Mouse (Mus musculus) embryonic facial prominence, embryonic 11.5 days (tissue): ENCODE measurements around the gene Fam198b. TPM values are rescaled to one million over a fixed set of nuclear protein-coding genes. Genes with fewer than 3 reads are reported as not detected.
A peak's percentile ranks its signal among the peaks of the same experiment; 100 is the strongest.

Experiments
- ATAC-seq: fragments of 200-750 bp; cut with Nextera tagmentation; replicated peaks from 2 replicates; pipeline ENCODE4 v1.8.0; 2017; ENCODE audit warnings: low read depth; ENCODE audit not compliant: insufficient number of reproducible peaks, low FRiP score, low TSS enrichment
- DNase-seq: peaks from one replicate; pipeline ENCODE4 v3.0.0-alpha.2; 2015; ENCODE audit warnings: low spot score
- H3K27ac ChIP-seq: fragments of 300-500 bp; sonication (generic); replicated peaks from 2 replicates; pipeline ENCODE4 v1.5.1; 2014; ENCODE audit warnings: mild to moderate bottlenecking, low read depth, low read length, control low read depth
- H3K27me3 ChIP-seq: fragments of 300-500 bp; sonication (generic); 2 replicates; pipeline ENCODE4 v1.6.1; 2014; ENCODE audit warnings: mild to moderate bottlenecking, low read length, moderate library complexity, mixed read lengths; ENCODE audit not compliant: control insufficient read depth, insufficient read depth
- H3K36me3 ChIP-seq: fragments of 300-500 bp; sonication (generic); replicated peaks from 2 replicates; pipeline ENCODE4 v1.6.1; 2014; ENCODE audit warnings: low read depth, mild to moderate bottlenecking, low read length, moderate library complexity, mixed read lengths; ENCODE audit not compliant: control insufficient read depth, insufficient read depth
- H3K4me1 ChIP-seq: fragments of 300-500 bp; sonication (generic); 2 replicates; pipeline ENCODE4 v1.6.1; 2014; ENCODE audit warnings: low read length, mixed read lengths; ENCODE audit not compliant: control insufficient read depth, insufficient read depth
- H3K4me2 ChIP-seq: fragments of 300-500 bp; sonication (generic); 2 replicates; pipeline ENCODE4 v1.6.1; 2014; ENCODE audit warnings: low read depth, mild to moderate bottlenecking, control low read depth, low read length, moderate library complexity
- H3K4me3 ChIP-seq: fragments of 300-500 bp; sonication (generic); 2 replicates; pipeline ENCODE4 v1.5.1; 2014; ENCODE audit warnings: low read depth, low read length, control low read depth
- H3K9ac ChIP-seq: fragments of 300-500 bp; sonication (generic); replicated peaks from 2 replicates; pipeline ENCODE4 v1.6.1; 2014; ENCODE audit warnings: mild to moderate bottlenecking, control low read depth, low read length
- H3K9me3 ChIP-seq: fragments of 300-500 bp; sonication (generic); replicated peaks from 2 replicates; pipeline ENCODE4 v1.6.1; 2016; ENCODE audit warnings: mild to moderate bottlenecking, low read length, inconsistent platforms, mixed read lengths; ENCODE audit not compliant: control insufficient read depth
- WGBS: fragments of 180-500 bp; shearing (Covaris S2); extraction: QIAGEN DNeasy Blood & Tissue Kit; methylation state at CpG from one replicate; pipeline ENCODE4 v1.1.7; 2014; 5-methylcytosine and 5-hydroxymethylcytosine counted together
- polyA plus RNA-seq: library from polyadenylated mRNA; unstranded; fragments of >200 nt; fragmentation: Nextera tagmentation; extraction: Ambion mirVana; gene quantifications from 2 replicates; pipeline ENCODE4 v1.2.1, GENCODE M21; 2014

Fam198b gene
- polyA plus RNA-seq, 1 experiment from 2014 or later, result 3.2 TPM

DNA sequence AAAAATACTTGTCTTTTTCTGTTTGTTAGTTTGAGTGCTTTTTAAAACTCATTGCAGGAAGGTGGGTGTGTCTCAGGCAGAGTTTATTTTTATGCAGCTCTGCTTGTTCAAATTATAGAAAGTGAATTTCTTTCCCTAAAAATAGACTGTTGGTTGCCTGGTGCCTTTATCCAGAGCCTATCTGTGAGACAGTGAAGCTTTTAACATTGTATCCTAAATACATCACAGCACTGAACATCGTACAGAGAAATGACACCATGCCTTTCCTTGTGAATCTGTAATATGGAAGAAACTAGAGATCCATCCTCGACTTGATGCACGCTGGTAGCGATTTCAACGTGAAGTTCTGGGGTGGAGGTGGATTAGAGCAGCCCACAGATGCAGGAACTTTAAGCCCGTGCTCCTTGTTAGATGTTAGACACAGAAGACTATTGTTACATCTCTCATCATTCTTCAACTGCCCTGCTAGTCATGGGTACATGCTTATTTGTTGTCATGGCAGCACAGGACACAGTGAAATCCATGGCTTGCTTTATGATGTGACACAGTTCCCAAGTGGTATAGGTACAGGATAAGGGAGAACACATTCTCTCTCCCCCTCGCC lies 45.9 kb downstream of the Fam198b start:
- Histone ChIP-seq H3K4me2 (no peak overlapping the region), H3K27ac (no peak overlapping the region), H3K4me1 (no peaks in the 10 kb centered on the region), H3K27me3 (no peaks in the 10 kb centered on the region), H3K36me3 (no peaks in the 10 kb centered on the region), H3K9me3 (no peaks in the 10 kb centered on the region), H3K4me3 (no peak overlapping the region), H3K9ac (no peak overlapping the region)
- peak; percentile 75; the same call in 1 of the 2 replicates for ATAC-seq
- DNase-seq, result no peak
- WGBS, result 49% methylated on average over 7 of the region's 7 CpGs

DNA sequence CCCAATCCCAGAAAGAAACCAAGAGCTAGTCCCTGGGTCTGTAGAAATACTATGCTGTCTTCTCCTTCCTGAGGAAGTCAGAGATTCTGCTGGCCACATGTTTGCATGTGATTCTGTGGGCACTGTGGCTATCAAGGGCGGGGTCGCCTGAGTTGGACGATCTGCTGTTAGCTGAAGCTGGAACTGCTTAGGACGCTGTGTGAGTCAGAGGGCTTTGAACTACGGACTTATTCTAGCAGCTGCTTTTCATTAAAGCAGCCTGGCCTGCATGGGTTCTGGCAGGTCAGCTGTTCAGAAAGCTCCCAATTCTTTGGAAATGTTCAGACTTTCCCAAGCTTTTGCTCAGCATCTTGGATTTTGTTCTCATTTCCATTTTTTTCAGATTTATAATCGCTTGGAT lies 51.9 kb downstream of the Fam198b start:
- H3K9ac ChIP-seq, result no peak overlapping the region
- no peak overlapping the region for H3K27ac ChIP-seq
- ATAC-seq (peak; percentile 79), DNase-seq (peak; percentile 76)
- no peak overlapping the region for H3K4me3 ChIP-seq
- no peaks in the 10 kb centered on the region for H3K9me3 ChIP-seq
- WGBS, result 45% methylated on average over 6 of the region's 6 CpGs
- no peaks in the 10 kb centered on the region for H3K4me1 ChIP-seq
- H3K36me3 ChIP-seq, result no peaks in the 10 kb centered on the region
- H3K27me3 ChIP-seq, result no peaks in the 10 kb centered on the region
- H3K4me2 ChIP-seq, result no peak overlapping the region

DNA sequence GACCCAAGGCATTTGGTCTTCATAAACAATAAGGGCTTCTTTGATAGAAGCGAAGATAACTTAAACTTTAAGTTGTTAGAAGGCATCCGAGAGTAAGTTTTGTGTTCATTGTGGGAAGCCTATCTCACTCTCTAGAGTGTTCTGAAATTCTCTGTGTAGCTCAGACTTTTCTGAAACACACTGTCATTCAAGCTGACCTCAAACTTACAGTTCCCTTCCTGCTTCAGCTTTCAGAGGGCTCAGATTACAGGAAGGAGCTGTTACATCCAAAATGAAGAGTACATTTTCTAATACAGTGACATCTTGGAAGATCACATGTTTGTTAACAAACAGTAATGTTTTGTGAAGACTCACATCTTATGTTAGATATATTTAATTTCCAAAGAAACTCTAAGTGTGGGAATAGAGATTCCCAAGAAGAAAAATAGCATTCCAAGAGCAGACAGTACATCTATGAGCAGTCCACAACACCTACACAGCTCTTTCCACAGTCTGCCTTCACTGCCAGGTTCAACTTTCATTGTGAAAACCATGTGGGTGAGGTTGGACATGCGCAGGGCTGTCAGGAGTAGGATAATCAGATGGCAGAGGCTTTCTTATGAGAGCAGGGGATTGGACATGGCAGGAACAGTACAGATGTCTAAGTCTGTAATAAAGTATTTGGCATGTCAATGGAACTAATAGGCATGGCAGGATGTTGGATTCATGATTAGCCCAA lies 52.6 kb downstream of the Fam198b start:
- no peaks in the 10 kb centered on the region for H3K4me1 ChIP-seq
- DNase-seq, result peak; percentile 36
- H3K36me3 ChIP-seq, result no peaks in the 10 kb centered on the region
- ATAC-seq, result no peak
- H3K9me3 ChIP-seq, result no peaks in the 10 kb centered on the region
- H3K4me3 ChIP-seq, result no peak overlapping the region
- no peaks in the 10 kb centered on the region for H3K27me3 ChIP-seq
- no peak overlapping the region for H3K9ac ChIP-seq
- 68% methylated on average over 3 of the region's 3 CpGs for WGBS
- H3K27ac ChIP-seq, result no peak overlapping the region
- H3K4me2 ChIP-seq, result no peak overlapping the region

DNA sequence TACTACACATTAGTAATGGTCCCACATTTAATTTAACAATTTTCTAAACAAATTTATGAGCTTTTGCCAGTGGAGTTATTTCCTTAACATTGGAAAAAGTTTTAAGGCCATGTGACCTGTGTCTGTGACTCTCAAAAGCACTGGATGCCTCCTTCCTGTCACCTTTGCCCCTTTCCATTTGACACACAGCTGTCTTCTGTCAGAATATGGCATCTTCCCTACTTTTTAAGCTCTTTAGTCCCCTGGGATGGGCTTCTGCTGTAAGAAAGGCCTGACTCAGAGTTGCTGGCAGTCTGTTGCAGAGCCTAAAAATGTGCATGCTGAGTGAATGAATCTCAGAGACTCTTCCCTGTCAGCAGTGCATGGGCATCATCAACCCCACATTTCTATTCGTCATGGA lies 63.4 kb downstream of the Fam198b start:
- no peak overlapping the region for H3K4me3 ChIP-seq
- H3K4me2 ChIP-seq, result no peak overlapping the region
- ATAC-seq, result no peak
- no peaks in the 10 kb centered on the region for H3K9me3 ChIP-seq
- H3K27me3 ChIP-seq, result no peaks in the 10 kb centered on the region
- no peaks in the 10 kb centered on the region for H3K36me3 ChIP-seq
- no peak for DNase-seq
- no peak overlapping the region for H3K27ac ChIP-seq
- H3K4me1 ChIP-seq, result no peaks in the 10 kb centered on the region
- H3K9ac ChIP-seq, result no peak overlapping the region
- WGBS, result 49% methylated on average over 1 of the region's 1 CpGs

DNA sequence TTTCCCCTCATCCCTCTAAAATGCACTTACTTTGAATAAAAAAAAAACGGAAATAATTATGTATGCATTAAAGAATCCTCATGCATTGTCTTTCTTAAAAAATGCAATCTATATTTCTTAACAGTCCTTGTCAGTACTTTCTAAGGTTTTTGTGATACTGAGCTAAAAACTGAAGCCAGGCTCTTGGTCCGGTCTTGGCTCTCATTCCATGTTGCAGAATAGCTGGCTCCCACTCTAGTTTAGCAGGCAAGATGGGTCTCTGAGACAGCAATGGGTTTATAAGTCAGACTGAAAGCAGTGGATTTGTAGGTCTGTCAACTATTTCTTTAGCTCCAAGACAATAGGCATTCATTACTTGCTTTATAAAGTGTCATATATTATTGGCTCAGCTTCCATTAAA lies 63.8 kb downstream of the Fam198b start:
- WGBS, result 83% methylated on average over 2 of the region's 2 CpGs
- ATAC-seq, result no peak
- Histone ChIP-seq H3K4me2 (no peak overlapping the region), H3K27me3 (no peaks in the 10 kb centered on the region), H3K9me3 (no peaks in the 10 kb centered on the region), H3K36me3 (no peaks in the 10 kb centered on the region), H3K27ac (no peak overlapping the region), H3K4me3 (no peak overlapping the region), H3K4me1 (no peaks in the 10 kb centered on the region), H3K9ac (no peak overlapping the region)
- DNase-seq, result no peak

DNA sequence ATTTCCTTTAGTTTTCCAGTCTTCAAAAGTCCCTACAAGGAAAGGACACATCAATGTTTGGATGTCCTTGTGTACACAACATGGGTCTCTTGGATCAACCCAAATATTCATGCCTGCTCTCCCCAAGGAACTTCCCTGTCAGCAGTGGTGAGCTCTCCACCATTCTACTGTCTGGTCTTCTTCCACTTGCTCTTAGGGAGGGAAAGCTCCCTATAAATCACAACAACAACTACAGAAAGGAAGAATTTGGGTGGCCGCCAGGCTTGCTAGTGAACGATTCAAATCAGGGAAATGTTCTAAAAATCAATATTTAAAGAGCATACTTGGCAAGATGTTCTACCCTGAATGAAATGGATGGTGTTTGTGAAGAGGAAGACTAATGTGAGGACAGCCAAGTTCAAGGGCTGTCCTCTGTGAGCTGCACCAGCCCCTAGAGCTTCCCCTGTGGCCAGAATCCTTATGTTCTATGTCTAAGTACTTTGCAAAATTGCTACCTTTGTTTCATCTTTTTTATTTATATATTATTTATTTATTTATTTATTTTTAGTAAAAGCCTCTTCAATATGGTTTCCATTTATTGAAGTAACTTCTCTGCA lies 68.9 kb downstream of the Fam198b start:
- Histone ChIP-seq H3K4me2 (no peak overlapping the region), H3K9me3 (no peaks in the 10 kb centered on the region), H3K9ac (no peak overlapping the region), H3K27ac (no peak overlapping the region), H3K4me1 (no peaks in the 10 kb centered on the region), H3K4me3 (no peak overlapping the region), H3K36me3 (no peaks in the 10 kb centered on the region), H3K27me3 (no peaks in the 10 kb centered on the region)
- no peak for DNase-seq
- ATAC-seq, result no peak
- 93% methylated on average over 2 of the region's 2 CpGs for WGBS

DNA sequence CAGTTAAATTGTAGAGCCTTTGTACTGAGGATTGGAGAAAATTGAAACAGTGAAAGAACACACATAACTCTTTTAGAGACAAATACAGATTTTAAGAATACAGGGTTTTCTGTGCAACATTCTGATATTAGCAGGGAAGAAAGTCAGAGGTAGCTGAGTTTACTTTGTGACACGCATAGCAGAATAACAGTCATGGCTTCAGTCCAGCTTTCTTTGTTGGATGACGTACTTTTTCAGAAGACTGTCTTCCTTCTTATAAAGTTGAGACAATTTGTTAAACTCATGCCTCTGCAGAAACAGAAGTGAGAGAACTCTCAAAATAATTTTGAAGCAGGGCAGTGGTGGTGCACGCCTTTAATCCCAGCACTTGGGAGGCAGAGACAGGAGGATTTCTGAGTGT lies 70.9 kb downstream of the Fam198b start:
- 92% methylated on average over 3 of the region's 3 CpGs for WGBS

DNA sequence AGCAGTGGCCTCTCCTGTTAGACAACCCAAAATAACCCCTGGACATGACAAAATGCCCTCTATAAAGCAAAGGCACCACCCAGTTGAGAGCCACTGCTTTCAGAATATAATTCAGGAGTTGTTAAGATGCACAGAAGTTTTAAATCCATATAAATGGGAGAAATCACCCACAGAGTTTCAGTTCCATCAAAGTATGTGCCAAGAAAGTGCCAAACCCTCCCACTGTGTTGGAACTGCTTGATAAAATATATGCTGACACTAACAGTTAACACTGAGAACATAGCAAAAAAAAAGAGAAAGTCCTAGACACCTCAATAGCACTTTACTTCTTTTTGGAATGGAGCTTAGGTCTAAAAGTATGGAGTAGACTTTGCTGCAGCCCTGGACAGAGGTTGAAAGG lies 72.5 kb downstream of the Fam198b start:
- H3K4me2 ChIP-seq, result no peak overlapping the region
- no peaks in the 10 kb centered on the region for H3K9me3 ChIP-seq
- H3K4me3 ChIP-seq, result no peak overlapping the region
- DNase-seq, result no peak
- ATAC-seq, result no peak
- H3K36me3 ChIP-seq, result no peaks in the 10 kb centered on the region
- H3K9ac ChIP-seq, result no peak overlapping the region
- H3K27ac ChIP-seq, result no peak overlapping the region
- H3K4me1 ChIP-seq, result no peaks in the 10 kb centered on the region
- no peaks in the 10 kb centered on the region for H3K27me3 ChIP-seq

More for the DNA sequence above, 70.9 kb downstream of the Fam198b start:
- no peak for DNase-seq
- no peak overlapping the region for H3K4me2 ChIP-seq
- no peaks in the 10 kb centered on the region for H3K9me3 ChIP-seq
- no peak for ATAC-seq
- no peaks in the 10 kb centered on the region for H3K27me3 ChIP-seq
- no peak overlapping the region for H3K4me3 ChIP-seq
- H3K27ac ChIP-seq, result no peak overlapping the region
- no peaks in the 10 kb centered on the region for H3K36me3 ChIP-seq
- no peaks in the 10 kb centered on the region for H3K4me1 ChIP-seq
- no peak overlapping the region for H3K9ac ChIP-seq
